Mouse (Mus musculus) layer of hippocampus, adult 11-12 months (tissue): ENCODE measurements around the gene Ccrl2.
A peak's percentile ranks its signal among the peaks of the same experiment; 100 is the strongest.

Experiments
- DNase-seq: peaks from one replicate; pipeline ENCODE4 v3.0.0; 2022; ENCODE audit warnings: low spot score

The Ccrl2 gene

GRCm38 (mm10) chr9:111058943-111059556 is 1.7 kb upstream of the Ccrl2 start:
- no peak for DNase-seq

- DNase-seq, result no peak
These were observed 438 bp upstream of the Ccrl2 start for GRCm38 (mm10) chr9:111057544-111058370.

GRCm38 (mm10) chr9:111056519-111056797 is 861 bp downstream of the Ccrl2 start:
- DNase-seq, result no peak

- no peak for DNase-seq
These were observed 1.4 kb downstream of the Ccrl2 start for GRCm38 (mm10) chr9:111055800-111056518.

GRCm38 (mm10) chr9:111054923-111055322 is 2.4 kb downstream of the Ccrl2 start:
- DNase-seq, result no peak

- DNase-seq, result no peak
These were observed 8.9 kb downstream of the Ccrl2 start for GRCm38 (mm10) chr9:111048452-111048851.

- DNase-seq, result no peak
These were observed 10.1 kb downstream of the Ccrl2 start for GRCm38 (mm10) chr9:111047266-111047665.

GRCm38 (mm10) chr9:111046222-111046621 is 11.1 kb downstream of the Ccrl2 start:
- peak; percentile 26 for DNase-seq

- no peak for DNase-seq
These were observed 15.1 kb downstream of the Ccrl2 start for GRCm38 (mm10) chr9:111042266-111042665.

GRCm38 (mm10) chr9:111039966-111040365 is 17.4 kb downstream of the Ccrl2 start:
- no peak for DNase-seq

GRCm38 (mm10) chr9:111033717-111034116 is 23.6 kb downstream of the Ccrl2 start:
- DNase-seq, result no peak

GRCm38 (mm10) chr9:111026791-111027190 is 30.5 kb downstream of the Ccrl2 start:
- no peak for DNase-seq

GRCm38 (mm10) chr9:111019022-111019421 is 38.3 kb downstream of the Ccrl2 start, which contains the start of gene Ltf:
Gene Ltf, plus strand, starts transcription at chr9:111019271.
- no peak for DNase-seq

GRCm38 (mm10) chr9:111015658-111016057 is 41.7 kb downstream of the Ccrl2 start:
- DNase-seq, result no peak

GRCm38 (mm10) chr9:111012041-111012440 is 45.3 kb downstream of the Ccrl2 start:
- DNase-seq, result no peak

GRCm38 (mm10) chr9:111011550-111011949 is 45.8 kb downstream of the Ccrl2 start:
- no peak for DNase-seq

GRCm38 (mm10) chr9:111009763-111010162 is 47.6 kb downstream of the Ccrl2 start:
- no peak for DNase-seq

GRCm38 (mm10) chr9:111006544-111006943 is 50.8 kb downstream of the Ccrl2 start:
- DNase-seq, result no peak
